Mouse (Mus musculus): ENCODE results near the gene Pitpnb. TPM values are rescaled to one million over a fixed set of nuclear protein-coding genes. Genes with fewer than 3 reads are reported as not detected.

The Pitpnb gene
- total RNA-seq, 1 experiment = 24.3 TPM

- Histone ChIP-seq H3K4me3 (ENCODE audit: insufficient read depth in 1 of 2, low read depth in 1 of 2, low read length in 2 of 2, poor library complexity in 1 of 2, severe bottlenecking in 1 of 2) (no peak overlapping the region), H3K9me3 (ENCODE audit: control insufficient read depth, insufficient read depth, low read depth, low read length) (no peaks in the 10 kb centered on the region), H3K36me3 (ENCODE audit: control insufficient read depth, insufficient read depth, low read length, poor library complexity, severe bottlenecking) (peaks cover 32% of the 10 kb centered on the region), H3K4me1 (ENCODE audit: control insufficient read depth in 2 of 2, insufficient read depth in 2 of 2, low read length in 2 of 2, poor library complexity in 1 of 2) (peaks cover 1 to 10% of the 10 kb centered on the region in 2 experiments; a peak in 1 of 4 replicates), H3K9ac (ENCODE audit: insufficient read depth, low read depth, low read length, poor library complexity, severe bottlenecking) (no peak overlapping the region), H3K27ac (ENCODE audit: insufficient read depth, low read depth, low read length, poor library complexity, severe bottlenecking) (no peak overlapping the region)
- TF ChIP-seq HCFC1 (IDR thresholded peaks at IDR 0.05; ENCODE audit: borderline replicate concordance, insufficient read depth, low read length) = no peak
- TF ChIP-seq MAFK (IDR thresholded peaks at IDR 0.05; ENCODE audit: insufficient read depth, low read depth, low read length) = no peak
- TF ChIP-seq ZNF384 (IDR thresholded peaks at IDR 0.05; ENCODE audit: low read depth, low read length) = no peak
- TF ChIP-seq CHD2 (IDR thresholded peaks at IDR 0.05; ENCODE audit: low read depth, low read length) = no peak
- no peak for DNase-seq (ENCODE audit: low read depth, low spot score)
- in situ Hi-C loops (cut with MboI; ENCODE audit: low sequenced_read_pairs in 2 of 2, unreplicated experiment in 2 of 2) = no loop called here
Observed at GRCm38 (mm10) chr5:111367937-111368517, 37.5 kb downstream of the Pitpnb start.

DNA sequence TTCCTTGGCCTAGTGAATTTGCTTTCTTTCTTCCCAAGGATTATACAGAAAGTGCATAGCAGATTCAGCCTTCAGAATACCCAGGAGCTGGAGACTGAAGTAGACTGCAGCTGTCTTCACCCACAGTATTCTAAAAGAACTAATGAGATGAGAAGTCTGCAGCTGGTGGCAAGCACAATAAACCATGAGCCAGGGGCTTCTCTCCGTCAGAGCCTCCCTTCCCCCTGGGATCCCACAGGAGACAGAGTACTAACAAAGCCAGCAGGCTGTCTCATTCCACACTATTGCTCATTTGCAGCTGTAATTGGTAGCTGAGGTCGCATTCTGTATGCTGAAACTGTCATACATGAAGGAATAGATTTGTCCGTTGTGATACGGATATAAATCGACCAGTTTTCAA is 38.0 kb downstream of the Pitpnb start:
- no peak for DNase-seq (ENCODE audit: low read depth, low spot score)
- Histone ChIP-seq H3K9ac (ENCODE audit: insufficient read depth, low read depth, low read length, poor library complexity, severe bottlenecking) (no peak overlapping the region), H3K9me3 (ENCODE audit: control insufficient read depth, insufficient read depth, low read depth, low read length) (no peaks in the 10 kb centered on the region), H3K27ac (ENCODE audit: insufficient read depth, low read depth, low read length, poor library complexity, severe bottlenecking) (no peak overlapping the region), H3K36me3 (ENCODE audit: control insufficient read depth, insufficient read depth, low read length, poor library complexity, severe bottlenecking) (peaks cover 37% of the 10 kb centered on the region), H3K4me1 (ENCODE audit: control insufficient read depth in 2 of 2, insufficient read depth in 2 of 2, low read length in 2 of 2, poor library complexity in 1 of 2) (peaks cover 0 to 8% of the 10 kb centered on the region in 2 experiments; a peak in 1 of 4 replicates), H3K4me3 (ENCODE audit: insufficient read depth in 1 of 2, low read depth in 1 of 2, low read length in 2 of 2, poor library complexity in 1 of 2, severe bottlenecking in 1 of 2) (no peak overlapping the region)
- in situ Hi-C loops (cut with MboI; ENCODE audit: low sequenced_read_pairs in 2 of 2, unreplicated experiment in 2 of 2) = no loop called here
- TF ChIP-seq HCFC1 (IDR thresholded peaks at IDR 0.05; ENCODE audit: borderline replicate concordance, insufficient read depth, low read length) (no peak), CHD2 (IDR thresholded peaks at IDR 0.05; ENCODE audit: low read depth, low read length) (no peak), MAFK (IDR thresholded peaks at IDR 0.05; ENCODE audit: insufficient read depth, low read depth, low read length) (no peak), ZC3H11A (IDR thresholded peaks at IDR 0.05; ENCODE audit: borderline replicate concordance, low read depth, low read length) (no peak), ZNF384 (IDR thresholded peaks at IDR 0.05; ENCODE audit: low read depth, low read length) (no peak)

- H3K9ac ChIP-seq (ENCODE audit: insufficient read depth, low read depth, low read length, poor library complexity, severe bottlenecking) = no peak overlapping the region
- H3K36me3 ChIP-seq (ENCODE audit: control insufficient read depth, insufficient read depth, low read length, poor library complexity, severe bottlenecking) = peaks cover 64% of the 10 kb centered on the region
- TF ChIP-seq ZC3H11A (IDR thresholded peaks at IDR 0.05; ENCODE audit: borderline replicate concordance, low read depth, low read length) = no peak
- no peak for TF ChIP-seq MAFK (IDR thresholded peaks at IDR 0.05; ENCODE audit: insufficient read depth, low read depth, low read length)
- no peak for TF ChIP-seq CHD2 (IDR thresholded peaks at IDR 0.05; ENCODE audit: low read depth, low read length)
- TF ChIP-seq ZNF384 (IDR thresholded peaks at IDR 0.05; ENCODE audit: low read depth, low read length) = no peak
- TF ChIP-seq HCFC1 (IDR thresholded peaks at IDR 0.05; ENCODE audit: borderline replicate concordance, insufficient read depth, low read length) = no peak
Observed at GRCm38 (mm10) chr5:111375616-111376015, 45.1 kb downstream of the Pitpnb start.

DNA sequence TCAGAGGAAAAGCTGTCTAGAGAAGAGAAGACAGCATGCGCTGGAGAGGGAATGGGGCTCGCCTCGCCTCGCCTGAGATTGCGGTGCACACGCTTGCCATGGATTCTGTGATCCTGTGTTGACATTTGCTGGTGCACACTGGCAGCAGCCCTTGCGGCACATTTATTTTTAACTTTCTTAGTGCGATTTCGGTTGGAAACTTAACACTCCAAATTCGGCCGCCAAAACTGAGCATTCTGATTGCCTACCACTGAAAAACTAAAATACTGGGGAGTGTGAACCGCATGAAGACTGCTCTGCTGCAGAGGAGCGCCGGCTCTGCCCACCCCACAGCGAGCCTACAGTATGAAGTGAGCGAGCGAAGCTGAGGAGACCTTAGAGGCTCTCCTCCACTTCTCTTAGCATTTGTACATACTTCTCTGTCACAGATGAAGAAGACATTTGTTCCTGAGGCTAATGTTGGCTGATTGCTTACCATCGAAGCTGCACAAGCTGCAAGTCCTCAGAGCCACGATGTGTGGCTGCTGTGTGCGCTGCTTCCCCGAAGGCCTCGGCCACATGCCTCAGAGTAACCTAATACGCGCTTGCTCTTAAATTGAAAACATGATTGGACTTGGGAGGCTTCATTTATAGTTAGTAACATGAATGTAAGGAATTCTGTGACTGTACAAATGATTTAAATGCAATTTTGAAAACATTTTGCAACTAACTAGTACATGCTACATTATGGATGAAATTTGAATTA is 45.9 kb downstream of the Pitpnb start:
- Histone ChIP-seq H3K9ac (ENCODE audit: insufficient read depth, low read depth, low read length, poor library complexity, severe bottlenecking) (no peak overlapping the region), H3K4me3 (ENCODE audit: insufficient read depth in 1 of 2, low read depth in 1 of 2, low read length in 2 of 2, poor library complexity in 1 of 2, severe bottlenecking in 1 of 2) (no peak overlapping the region), H3K36me3 (ENCODE audit: control insufficient read depth, insufficient read depth, low read length, poor library complexity, severe bottlenecking) (peaks cover 61% of the 10 kb centered on the region), H3K9me3 (ENCODE audit: control insufficient read depth, insufficient read depth, low read depth, low read length) (no peaks in the 10 kb centered on the region), H3K4me1 (ENCODE audit: control insufficient read depth in 2 of 2, insufficient read depth in 2 of 2, low read length in 2 of 2, poor library complexity in 1 of 2) (peaks cover 0 to 5% of the 10 kb centered on the region in 2 experiments; a peak in 2 of 4 replicates), H3K27ac (ENCODE audit: insufficient read depth, low read depth, low read length, poor library complexity, severe bottlenecking) (no peak overlapping the region)
- in situ Hi-C loops (cut with MboI; ENCODE audit: low sequenced_read_pairs in 2 of 2, unreplicated experiment in 2 of 2) = no loop called here
- TF ChIP-seq HCFC1 (IDR thresholded peaks at IDR 0.05; ENCODE audit: borderline replicate concordance, insufficient read depth, low read length) = no peak
- TF ChIP-seq MAFK (IDR thresholded peaks at IDR 0.05; ENCODE audit: insufficient read depth, low read depth, low read length) = no peak
- no peak for TF ChIP-seq ZNF384 (IDR thresholded peaks at IDR 0.05; ENCODE audit: low read depth, low read length)
- no peak for TF ChIP-seq CHD2 (IDR thresholded peaks at IDR 0.05; ENCODE audit: low read depth, low read length)
- no peak for TF ChIP-seq ZC3H11A (IDR thresholded peaks at IDR 0.05; ENCODE audit: borderline replicate concordance, low read depth, low read length)
- no peak for DNase-seq (ENCODE audit: low read depth, low spot score)

More at GRCm38 (mm10) chr5:111375616-111376015, 45.1 kb downstream of the Pitpnb start:
- no peak for DNase-seq (ENCODE audit: low read depth, low spot score)
- H3K4me3 ChIP-seq (ENCODE audit: insufficient read depth in 1 of 2, low read depth in 1 of 2, low read length in 2 of 2, poor library complexity in 1 of 2, severe bottlenecking in 1 of 2) = no peak overlapping the region
- in situ Hi-C loops (cut with MboI; ENCODE audit: low sequenced_read_pairs in 2 of 2, unreplicated experiment in 2 of 2) = no loop called here
- H3K27ac ChIP-seq (ENCODE audit: insufficient read depth, low read depth, low read length, poor library complexity, severe bottlenecking) = no peak overlapping the region; the same call in 1 of the 2 replicates
- peaks cover 0 to 5% of the 10 kb centered on the region in 2 experiments; a peak in 2 of 4 replicates for H3K4me1 ChIP-seq (ENCODE audit: control insufficient read depth in 2 of 2, insufficient read depth in 2 of 2, low read length in 2 of 2, poor library complexity in 1 of 2)
- H3K9me3 ChIP-seq (ENCODE audit: control insufficient read depth, insufficient read depth, low read depth, low read length) = no peaks in the 10 kb centered on the region
